ENCODE assay signal across 30 mouse cellular contexts in the genomic region with DNA sequence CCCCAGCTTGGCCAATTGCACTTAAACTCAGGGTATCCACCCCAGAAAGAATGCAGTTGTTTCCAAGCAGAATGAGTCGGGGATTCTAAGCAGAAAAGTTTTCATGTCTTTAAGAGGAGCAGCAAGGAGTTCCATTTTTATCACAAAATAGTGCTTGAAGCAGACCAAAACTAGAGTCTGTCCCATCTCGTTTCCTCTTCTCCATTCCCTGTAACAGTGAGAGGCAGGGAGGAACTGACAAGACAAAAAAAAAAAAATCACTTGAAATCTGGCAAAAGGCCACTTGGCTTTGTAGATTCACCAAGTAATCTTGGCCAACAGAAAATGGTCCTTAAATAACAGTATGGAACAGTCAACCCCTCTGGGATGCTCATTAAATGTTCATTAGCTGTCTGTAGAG.
A peak's percentile ranks its signal among the peaks of the same experiment; 100 is the strongest.
DNase-seq lines count a peak whose midpoint lies in the region; ATAC-seq and TF ChIP-seq lines count a peak whose summit lies in the region.
"Had no signal": no experiment of that assay in that cellular context is flagged by ENCODE, and none has a peak within 500 bp of the region (broad histone marks: within the 10 kb centered on the region; RNA-seq: fewer than 3 reads in every experiment).

No protein-coding gene starts in this region.

- 81% methylated on average over 2 of the region's 2 CpGs for WGBS in forebrain, embryonic 13.5 days

- H3K27me3 ChIP-seq in forebrain, embryonic 13.5 days: no peaks in the 10 kb centered on the region
- H3K27me3 ChIP-seq: CH12.LX; embryonic facial prominence, embryonic 12.5 days; embryonic facial prominence, embryonic 15.5 days; forebrain, embryonic 12.5 days; heart, embryonic 12.5 days; heart, embryonic 15.5 days had no signal

- DNase-seq in layer of hippocampus, adult 2 months (ENCODE audit: low spot score in 2 of 2): no peak
- DNase-seq in layer of hippocampus, postnatal 14 days (ENCODE audit: low spot score in 2 of 2): no peak
- DNase-seq in spleen, postnatal 36 days (ENCODE audit: low spot score in 2 of 2): no peak
- DNase-seq in thymus, postnatal 36 days: no peak
- DNase-seq: adrenal gland, postnatal 10 days; adrenal gland, postnatal 36 days; B cell, adult 2 months; cerebellum, adult 18-20 months; cerebellum, adult 9-10 months; cerebellum, postnatal 14 days; forebrain, postnatal 0 days; gastrocnemius, adult 2 months; gastrocnemius, postnatal 14 days; heart, postnatal 10 days; heart, postnatal 36 days had no signal

- H3K27ac ChIP-seq in layer of hippocampus, adult 2 months: peak overlapping the region; percentile 32; the same call in 1 of the 2 replicates
- peak overlapping the region; percentile 64 for H3K27ac ChIP-seq in bone marrow macrophage, adult 2 months (ENCODE audit: insufficient read depth, low read depth, low read length)
- H3K27ac ChIP-seq in brown adipose tissue, adult 24 weeks (replicated peaks; ENCODE audit: low read depth, low read length): 0 out of 2 replicates have a peak overlapping the region, but pooled peaks have one; percentile 21
- no peak overlapping the region for H3K27ac ChIP-seq in forebrain, embryonic 13.5 days
- H3K27ac ChIP-seq: embryonic facial prominence, embryonic 12.5 days; embryonic facial prominence, embryonic 15.5 days; forebrain, embryonic 12.5 days; gastrocnemius, adult 2 months; heart, embryonic 15.5 days; hindbrain, embryonic 10.5 days; hindbrain, embryonic 14.5 days had no signal

- H3K36me3 ChIP-seq in forebrain, embryonic 13.5 days (ENCODE audit: poor library complexity, severe bottlenecking): no peaks in the 10 kb centered on the region
- H3K36me3 ChIP-seq: embryonic facial prominence, embryonic 12.5 days; embryonic facial prominence, embryonic 15.5 days; forebrain, embryonic 12.5 days; G1E; heart, embryonic 12.5 days; heart, embryonic 15.5 days; hindbrain, embryonic 10.5 days had no signal

- TF ChIP-seq CTCF in layer of hippocampus, adult 2 months (conservative IDR thresholded peaks at IDR 0.05): no peak
- TF ChIP-seq CTCF in bone marrow macrophage, adult 2 months (IDR thresholded peaks at IDR 0.05; ENCODE audit: low read depth, low read length): no peak

- no peak overlapping the region for H3K9ac ChIP-seq in forebrain, embryonic 13.5 days
- H3K9ac ChIP-seq: embryonic facial prominence, embryonic 12.5 days; embryonic facial prominence, embryonic 15.5 days; forebrain, embryonic 12.5 days; forebrain, postnatal 0 days; heart, embryonic 12.5 days; heart, embryonic 15.5 days; hindbrain, embryonic 14.5 days had no signal

- no peak for TF ChIP-seq POLR2A in bone marrow macrophage, adult 2 months (IDR thresholded peaks at IDR 0.05; ENCODE audit: borderline replicate concordance, low read depth, low read length)

- no peaks in the 10 kb centered on the region for H3K9me3 ChIP-seq in forebrain, embryonic 13.5 days (replicated peaks)
- H3K9me3 ChIP-seq: embryonic facial prominence, embryonic 12.5 days; embryonic facial prominence, embryonic 15.5 days; forebrain, embryonic 12.5 days; heart, embryonic 12.5 days; heart, embryonic 15.5 days; hindbrain, embryonic 10.5 days had no signal

- H3K4me3 ChIP-seq in layer of hippocampus, adult 2 months: no peak overlapping the region
- H3K4me3 ChIP-seq in bone marrow macrophage, adult 2 months (ENCODE audit: insufficient read depth, low read length): no peak overlapping the region
- H3K4me3 ChIP-seq in brown adipose tissue, adult 24 weeks (ENCODE audit: insufficient read depth, low read depth, low read length): no peak overlapping the region
- H3K4me3 ChIP-seq in forebrain, embryonic 13.5 days: no peak overlapping the region
- H3K4me3 ChIP-seq: embryonic facial prominence, embryonic 12.5 days; embryonic facial prominence, embryonic 15.5 days; erythroblast, embryonic 14.5 days; forebrain, embryonic 12.5 days; gastrocnemius, adult 2 months; heart, embryonic 12.5 days; heart, embryonic 15.5 days; hindbrain, embryonic 10.5 days had no signal

- no peak overlapping the region for H3K4me2 ChIP-seq in forebrain, embryonic 13.5 days
- H3K4me2 ChIP-seq: embryonic facial prominence, embryonic 12.5 days; embryonic facial prominence, embryonic 15.5 days; forebrain, embryonic 12.5 days; heart, embryonic 12.5 days; heart, embryonic 15.5 days; hindbrain, embryonic 14.5 days had no signal

- ATAC-seq in granulocyte monocyte progenitor cell, adult 5-6 weeks (replicated peaks; ENCODE audit: poor library complexity, severe bottlenecking): peak; percentile 75
- ATAC-seq in forebrain, embryonic 13.5 days: no peak
- ATAC-seq: forebrain, postnatal 0 days; Patski had no signal

- H3K4me1 ChIP-seq in bone marrow macrophage, adult 2 months (ENCODE audit: control insufficient read depth, insufficient read depth, low read length): peaks cover 7% of the 10 kb centered on the region
- no peaks in the 10 kb centered on the region for H3K4me1 ChIP-seq in brown adipose tissue, adult 24 weeks (ENCODE audit: control insufficient read depth, insufficient read depth, insufficient read length, low read length)
- no peaks in the 10 kb centered on the region for H3K4me1 ChIP-seq in forebrain, embryonic 13.5 days
- H3K4me1 ChIP-seq: embryonic facial prominence, embryonic 12.5 days; embryonic facial prominence, embryonic 15.5 days; heart, embryonic 12.5 days; heart, embryonic 15.5 days had no signal
